Mouse (Mus musculus) cerebellum, adult 9-11 months (tissue): ENCODE data around the gene Cmc4.

Experiments
- DNase-seq: peaks from one replicate; pipeline ENCODE4 v3.0.0; 2022

Cmc4 gene

DNA sequence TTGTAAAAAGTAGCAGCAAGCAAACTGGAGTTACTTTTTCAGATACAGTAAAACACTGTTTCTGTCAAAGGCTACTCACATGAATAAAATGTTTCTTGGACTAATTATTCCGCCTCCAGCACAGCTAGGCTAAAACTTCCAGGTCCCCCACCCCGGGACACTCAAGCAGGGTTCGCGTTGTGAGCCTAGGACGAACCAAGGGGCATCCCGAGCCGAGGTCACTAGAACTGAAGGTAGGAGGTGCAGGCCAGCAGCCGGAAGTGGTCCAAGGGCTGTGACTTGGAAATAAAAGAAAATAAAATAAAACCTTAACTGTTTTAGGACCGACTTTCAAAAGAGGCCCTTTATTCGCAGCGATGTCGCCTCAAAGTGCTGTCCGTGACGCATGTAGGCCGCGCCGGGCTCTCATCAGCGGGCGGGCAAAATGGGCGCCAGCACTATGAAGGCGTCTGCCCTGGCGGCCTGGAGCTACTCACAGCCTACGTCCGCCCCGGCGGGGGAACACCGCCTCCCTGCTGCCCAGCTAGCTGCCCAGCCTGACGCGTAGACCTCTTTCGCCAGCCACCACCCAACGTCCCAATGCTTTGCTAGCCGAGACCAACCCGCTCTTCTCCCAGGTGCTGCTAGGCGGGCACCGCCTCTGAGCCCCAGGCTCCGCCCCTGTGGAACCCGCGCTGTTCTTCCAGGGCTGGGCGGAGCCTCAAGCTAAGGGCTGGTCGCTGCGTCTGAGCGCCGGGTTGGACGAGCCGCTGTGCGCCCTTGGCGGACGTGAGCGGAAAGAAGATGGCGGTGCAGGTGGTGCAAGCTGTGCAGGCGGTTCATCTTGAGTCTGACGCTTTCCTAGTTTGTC is at the start of gene Cmc4, which contains the start of the genes Mtcp1 and Brcc3:
TSS of gene Cmc4 (minus strand) at position 649 of the 850 bp plus-strand sequence.
TSS of gene Mtcp1 (minus strand) at position 653 of the 850 bp plus-strand sequence.
TSS of gene Brcc3 (plus strand) at position 693 of the 850 bp plus-strand sequence.
- DNase-seq: peak; percentile 92

DNA sequence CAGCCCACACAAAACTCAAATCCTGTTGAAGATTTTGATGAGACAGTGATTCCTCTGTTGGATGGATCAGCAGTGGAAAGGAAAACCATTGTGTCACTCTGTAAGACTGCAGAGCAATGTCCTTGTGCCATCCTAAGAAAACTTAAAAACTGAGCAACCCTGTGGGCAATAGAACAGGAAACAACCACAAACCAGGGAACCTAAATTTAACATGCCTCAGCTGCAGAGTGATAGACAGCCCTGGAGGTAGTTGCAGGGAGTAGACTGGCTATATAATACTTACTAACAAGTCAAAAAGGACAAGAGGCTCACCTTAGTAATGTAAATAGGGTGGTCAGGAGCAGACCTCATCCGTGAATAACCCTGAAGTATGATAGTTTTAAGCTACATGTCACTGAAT is 38.2 kb upstream of the Cmc4 start:
- no peak for DNase-seq

DNA sequence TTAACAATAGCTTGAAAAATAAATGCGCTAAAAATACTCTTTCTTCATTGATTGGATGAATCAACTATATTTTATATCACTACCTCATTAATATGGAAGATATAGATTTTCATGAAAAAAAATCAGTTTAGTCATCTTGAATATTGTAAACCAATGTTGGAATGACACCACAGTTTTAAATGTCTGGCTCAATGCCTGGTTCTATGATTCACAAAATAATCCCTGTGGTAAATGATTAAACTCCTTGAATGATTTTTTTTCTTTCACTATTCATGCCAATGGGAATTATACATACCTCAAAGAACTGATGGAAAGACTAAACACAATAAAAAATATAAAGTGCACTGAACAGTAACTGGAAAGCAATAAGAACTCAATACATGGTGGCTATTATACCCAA is 6.7 kb downstream of the Cmc4 start:
- DNase-seq: no peak

DNA sequence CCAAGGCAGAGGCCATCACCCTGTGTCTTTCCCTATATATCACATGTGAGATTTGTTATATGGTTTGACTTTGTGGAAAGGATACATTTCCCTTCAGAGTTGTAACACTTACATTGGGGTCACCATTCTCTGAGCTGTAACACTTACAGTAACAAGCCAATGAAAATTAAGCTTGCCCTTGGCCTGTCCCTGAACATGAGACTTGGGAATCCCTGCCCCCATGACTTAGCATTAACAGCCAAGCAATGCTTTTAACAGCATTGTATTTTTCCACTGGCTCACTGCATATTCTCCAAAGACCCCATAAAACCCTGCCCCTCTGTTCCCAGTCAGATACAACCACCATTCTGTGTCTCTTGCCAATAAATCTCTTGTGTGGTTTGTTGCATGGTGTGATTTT is 13.0 kb downstream of the Cmc4 start:
- DNase-seq: no peak

DNA sequence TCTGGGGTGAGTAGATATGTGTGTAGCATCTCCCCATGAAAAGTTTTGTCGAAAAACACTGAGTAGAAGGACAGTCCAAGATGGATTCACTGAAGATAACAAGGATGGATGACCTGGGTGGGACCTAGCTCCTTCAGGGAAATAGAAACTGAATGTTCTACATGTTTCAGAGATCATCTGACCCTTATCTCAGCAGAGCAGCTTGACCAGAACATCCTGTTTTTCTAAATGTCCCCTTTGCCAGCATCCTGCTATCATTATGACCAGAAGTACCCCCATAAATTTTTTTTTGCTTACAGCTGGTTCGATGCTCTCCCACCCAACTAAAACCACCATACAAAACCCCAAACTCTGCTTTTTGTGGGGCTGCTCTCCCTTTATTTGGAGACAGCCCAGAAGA is 13.7 kb downstream of the Cmc4 start:
- DNase-seq: no peak

DNA sequence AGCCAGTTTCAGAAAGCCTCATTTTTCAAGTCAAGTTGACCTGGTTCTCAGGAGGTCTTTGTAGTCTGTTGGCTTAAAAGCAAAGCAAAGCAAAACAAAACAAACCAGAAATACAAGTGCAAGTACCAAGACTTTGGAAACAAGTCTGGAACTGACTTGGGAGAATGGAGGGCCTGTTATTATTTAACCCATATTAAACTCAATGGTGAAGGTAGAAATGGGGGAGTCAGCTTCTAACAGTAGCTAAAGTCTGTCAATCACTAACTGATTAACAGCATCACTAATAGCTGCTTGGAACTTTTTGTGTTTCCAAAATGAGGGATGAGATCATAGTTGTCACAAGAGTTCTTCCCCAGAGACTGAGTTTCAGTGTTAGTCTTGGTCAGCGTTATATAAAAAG is 16.9 kb downstream of the Cmc4 start:
- DNase-seq: no peak

DNA sequence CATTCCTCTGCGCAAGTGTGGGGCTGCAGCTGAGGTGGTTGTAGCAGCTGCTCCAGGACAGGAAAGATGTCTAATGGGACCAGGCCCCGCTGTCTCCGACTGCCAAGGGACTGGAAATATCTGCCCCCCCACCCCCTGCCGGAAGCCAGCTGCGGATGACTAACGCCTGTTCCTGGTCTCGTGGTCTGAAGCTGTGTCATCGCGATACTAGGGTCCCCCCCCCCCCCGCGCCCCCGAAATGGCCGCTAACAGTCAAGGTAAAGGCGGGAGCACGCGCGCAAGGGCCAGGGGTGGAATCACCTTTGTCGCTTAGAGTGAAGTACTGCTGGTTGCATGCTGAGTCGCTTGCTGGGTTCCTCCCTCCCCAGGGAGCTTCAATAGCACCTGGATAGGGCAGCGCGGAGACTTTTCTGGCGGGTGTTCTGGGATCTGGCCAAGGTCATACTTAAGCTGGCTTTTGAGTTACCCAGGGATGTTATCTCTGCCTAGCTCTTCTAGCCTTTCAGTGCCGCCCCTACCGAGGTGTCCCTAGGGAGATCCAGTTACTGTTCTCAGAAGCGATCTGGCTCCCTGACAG is 34.1 kb downstream of the Cmc4 start, which contains the start of the genes Fundc2 and F8:
TSS of gene Fundc2 (plus strand) at position 205 of the 577 bp plus-strand sequence.
TSS of gene F8 (minus strand) at position 421 of the 577 bp plus-strand sequence.
- DNase-seq: peak; percentile 84

DNA sequence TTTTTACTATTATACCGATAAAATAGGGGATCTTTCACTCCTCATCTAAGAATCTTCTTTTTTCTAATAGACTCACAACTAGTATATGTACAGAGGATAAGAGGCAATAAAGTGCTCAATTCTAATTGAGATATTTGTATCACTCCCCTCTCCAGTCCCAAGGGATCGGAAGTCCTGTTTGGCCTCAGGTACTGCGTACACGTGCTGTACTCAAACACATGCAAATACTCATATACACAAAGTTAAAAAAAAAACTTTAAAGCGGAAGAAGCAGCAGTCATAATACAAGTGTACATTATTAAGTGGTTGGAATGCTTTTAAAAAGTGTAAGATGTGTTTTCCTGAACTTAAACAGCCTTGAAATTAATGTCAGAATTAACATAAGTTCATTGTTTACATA is 34.7 kb downstream of the Cmc4 start:
- no peak for DNase-seq

DNA sequence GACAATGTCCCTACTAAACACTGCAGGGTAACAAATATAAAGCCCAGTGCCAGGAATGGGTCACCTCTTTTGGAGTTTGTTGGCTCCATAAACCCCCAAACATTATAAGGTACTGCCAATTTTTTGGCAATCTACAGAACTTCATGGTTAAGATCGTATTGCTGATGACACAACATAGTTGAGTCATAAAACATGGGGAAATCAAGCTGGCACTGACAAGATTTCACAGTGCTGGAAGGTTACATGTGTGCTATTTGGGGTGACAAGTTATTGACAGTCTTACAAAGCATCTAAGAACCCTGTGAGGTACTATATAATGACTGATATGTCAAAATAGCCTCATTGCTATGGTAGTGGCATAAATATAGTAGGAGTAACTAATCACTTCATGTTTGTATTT is 35.2 kb downstream of the Cmc4 start:
- peak; percentile 4 for DNase-seq

DNA sequence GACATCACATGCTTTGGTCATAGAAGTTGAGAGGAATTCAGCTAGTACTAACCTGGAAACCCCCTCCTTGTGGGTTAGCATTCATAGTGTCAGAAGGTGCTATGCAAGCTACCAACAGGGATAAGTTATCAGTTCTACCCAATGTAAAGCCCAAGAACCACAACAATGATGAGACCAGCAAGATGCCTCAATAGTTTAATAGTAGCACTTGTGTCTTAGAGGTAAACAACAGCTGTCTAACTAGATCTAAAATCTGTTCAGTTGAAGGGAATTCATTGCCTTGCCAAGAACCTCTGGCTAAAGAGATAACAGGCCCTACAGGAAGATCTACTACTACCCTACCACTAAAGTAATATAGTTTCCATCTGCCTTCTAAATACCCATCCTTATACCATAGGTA is 39.6 kb downstream of the Cmc4 start:
- no peak for DNase-seq

DNA sequence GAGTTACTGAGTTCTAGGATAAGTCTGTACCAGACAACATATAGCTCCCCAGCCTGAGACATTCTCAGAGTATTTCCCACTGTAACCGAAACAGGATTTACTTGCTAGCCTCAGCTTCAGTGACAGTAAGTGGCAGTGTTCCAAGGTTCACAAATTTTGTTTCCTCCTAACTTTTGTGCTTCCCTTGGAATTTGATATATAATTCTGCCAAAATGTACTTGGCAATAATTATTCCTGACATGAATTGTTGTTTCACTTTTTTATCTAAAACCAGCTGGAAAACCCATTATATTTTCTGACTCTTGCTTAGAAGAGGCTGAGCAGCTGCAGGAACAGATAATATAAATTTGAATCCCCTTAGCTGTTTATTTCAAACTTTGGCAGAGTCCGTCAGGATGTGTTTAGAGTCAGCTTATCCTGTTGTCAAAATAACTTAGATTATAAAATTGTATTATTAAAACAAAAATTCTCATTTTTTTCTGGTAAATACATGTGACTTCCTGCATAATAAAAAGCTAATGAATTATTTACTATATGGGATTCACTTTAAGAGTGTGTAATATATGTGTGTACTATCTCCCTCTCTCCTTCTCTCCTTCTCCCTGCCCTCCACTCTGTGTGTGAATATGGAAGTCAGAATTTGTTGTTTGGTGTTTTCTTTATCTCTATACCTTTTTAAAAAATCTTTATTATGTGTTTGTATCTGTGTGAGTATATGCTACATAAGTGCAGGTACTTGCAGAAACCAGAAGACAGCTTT is 43.5 kb downstream of the Cmc4 start:
- DNase-seq: no peak

DNA sequence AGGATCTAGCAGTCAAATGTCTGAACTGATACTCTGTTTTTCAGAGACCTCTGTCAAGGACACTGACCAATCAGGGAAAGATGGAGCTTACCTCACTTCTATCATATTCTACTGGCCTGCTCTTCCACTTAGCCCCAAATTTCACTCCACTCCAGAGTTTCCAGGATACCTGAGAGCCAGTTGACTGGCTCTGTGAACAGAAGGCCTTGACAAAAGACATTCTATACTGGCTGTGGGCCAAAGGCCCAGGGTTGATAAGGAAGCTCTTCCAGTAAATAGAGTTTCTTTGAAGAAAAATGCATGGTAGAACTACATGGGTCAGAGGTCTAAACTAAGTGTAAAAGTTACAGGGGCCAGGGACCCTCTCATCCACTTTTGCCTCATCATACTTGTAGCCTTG is 46.2 kb downstream of the Cmc4 start:
- DNase-seq: no peak
